Mouse (Mus musculus): ENCODE results near the gene Tnfrsf25.

The Tnfrsf25 gene

GRCm38 (mm10) chr4:152115921-152116612 is at the start of gene Tnfrsf25:
TSS of gene Tnfrsf25 (plus strand) at chr4:152115934.
- no peak for DNase-seq

- no peak for DNase-seq
Observed at GRCm38 (mm10) chr4:152067280-152067679, 48.5 kb upstream of the Tnfrsf25 start.

- DNase-seq, result no peak
Observed at GRCm38 (mm10) chr4:152068166-152068724, 47.5 kb upstream of the Tnfrsf25 start.

- DNase-seq, result no peak
Observed at GRCm38 (mm10) chr4:152069245-152069644, 46.5 kb upstream of the Tnfrsf25 start.

GRCm38 (mm10) chr4:152070494-152071396 is 45.0 kb upstream of the Tnfrsf25 start:
- DNase-seq, result no peak

- no peak for DNase-seq
Observed at GRCm38 (mm10) chr4:152072121-152072601, 43.6 kb upstream of the Tnfrsf25 start, which contains the start of gene Plekhg5. TSS of gene Plekhg5 (plus strand) at chr4:152072498.

GRCm38 (mm10) chr4:152072655-152073054 is 43.1 kb upstream of the Tnfrsf25 start:
- no peak for DNase-seq

- no peak for DNase-seq
Observed at GRCm38 (mm10) chr4:152073715-152074114, 42.0 kb upstream of the Tnfrsf25 start.

GRCm38 (mm10) chr4:152074548-152074947 is 41.2 kb upstream of the Tnfrsf25 start:
- no peak for DNase-seq

- DNase-seq, result no peak
Observed at GRCm38 (mm10) chr4:152077191-152077590, 38.5 kb upstream of the Tnfrsf25 start.

GRCm38 (mm10) chr4:152078105-152078530 is 37.6 kb upstream of the Tnfrsf25 start:
- DNase-seq, result no peak

GRCm38 (mm10) chr4:152079261-152079660 is 36.5 kb upstream of the Tnfrsf25 start:
- DNase-seq, result no peak

- no peak for DNase-seq
Observed at GRCm38 (mm10) chr4:152079931-152080330, 35.8 kb upstream of the Tnfrsf25 start.

GRCm38 (mm10) chr4:152083611-152084220 is 32.0 kb upstream of the Tnfrsf25 start:
- no peak for DNase-seq

- no peak for DNase-seq
Observed at GRCm38 (mm10) chr4:152084616-152085015, 31.1 kb upstream of the Tnfrsf25 start.

GRCm38 (mm10) chr4:152086505-152087210 is 29.1 kb upstream of the Tnfrsf25 start:
- peak; percentile 73 for DNase-seq

GRCm38 (mm10) chr4:152087211-152088081 is 28.3 kb upstream of the Tnfrsf25 start:
- DNase-seq, result no peak

GRCm38 (mm10) chr4:152088133-152088532 is 27.6 kb upstream of the Tnfrsf25 start:
- DNase-seq, result peak; percentile 40

GRCm38 (mm10) chr4:152088556-152089120 is 27.1 kb upstream of the Tnfrsf25 start:
- no peak for DNase-seq

- DNase-seq, result no peak
Observed at GRCm38 (mm10) chr4:152090191-152090590, 25.5 kb upstream of the Tnfrsf25 start.

Data from kidney, adult 18-20 months (tissue).